Mouse (Mus musculus): ENCODE measurements around the gene Rpl7l1.
A peak's percentile ranks its signal among the peaks of the same experiment; 100 is the strongest.
"Not testable (repeated sequence)": the region's sequence is repeated elsewhere in the genome, so short reads cannot be mapped to it uniquely, and the experiment has no call there.

The Rpl7l1 gene

DNA sequence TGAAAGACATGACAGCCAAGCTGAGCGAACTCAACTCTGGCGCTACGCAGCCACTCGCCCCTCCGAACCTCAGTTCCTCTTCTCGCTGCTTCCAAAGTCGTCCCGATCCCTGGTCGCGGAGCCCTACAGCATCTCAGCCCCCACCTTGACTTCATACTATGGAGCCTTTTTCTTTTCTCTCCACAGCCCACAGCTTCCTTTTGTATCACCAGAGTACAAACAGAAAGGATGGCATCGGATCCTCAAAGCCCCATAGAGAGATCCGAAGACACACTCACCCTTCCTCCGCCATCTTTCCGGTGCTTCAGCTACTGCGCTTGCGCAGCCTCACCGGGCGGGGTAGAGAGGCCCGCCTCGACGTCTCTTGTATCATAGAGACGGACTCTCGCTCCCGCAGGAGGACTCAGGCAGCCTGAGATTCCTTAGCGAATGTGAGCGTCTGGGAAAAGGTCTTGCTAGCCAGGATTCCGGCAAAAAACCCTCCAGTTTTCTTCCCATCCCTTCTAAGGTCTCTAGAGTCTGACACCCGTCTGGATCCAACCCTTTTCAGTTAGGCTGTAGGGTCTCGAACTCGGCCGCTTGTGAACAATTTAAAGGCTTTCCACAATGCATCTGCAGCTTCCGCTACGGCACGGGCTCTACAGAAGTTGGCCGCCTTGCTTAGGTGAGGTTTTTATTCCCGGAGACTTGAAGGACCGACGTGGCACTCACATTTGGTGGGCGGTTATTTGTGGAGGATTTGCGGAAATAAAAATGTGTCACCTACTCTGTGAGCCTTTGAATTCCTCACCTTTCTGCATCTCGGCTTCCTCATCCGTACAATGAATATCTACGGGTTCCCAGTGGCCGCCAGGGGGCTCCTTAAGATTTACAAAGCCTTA lies at the start of gene Rpl7l1:
TSS of gene Rpl7l1 (minus strand) at position 332 of the 881 bp plus-strand sequence.
- peak; percentile 94 to 97 for DNase-seq

GRCm38 (mm10) chr17:46829856-46830535 lies 47.5 kb upstream of the Rpl7l1 start:
- DNase-seq: peak; percentile 52 to 65

GRCm38 (mm10) chr17:46828935-46829334 lies 46.5 kb upstream of the Rpl7l1 start:
- no peak for DNase-seq

DNA sequence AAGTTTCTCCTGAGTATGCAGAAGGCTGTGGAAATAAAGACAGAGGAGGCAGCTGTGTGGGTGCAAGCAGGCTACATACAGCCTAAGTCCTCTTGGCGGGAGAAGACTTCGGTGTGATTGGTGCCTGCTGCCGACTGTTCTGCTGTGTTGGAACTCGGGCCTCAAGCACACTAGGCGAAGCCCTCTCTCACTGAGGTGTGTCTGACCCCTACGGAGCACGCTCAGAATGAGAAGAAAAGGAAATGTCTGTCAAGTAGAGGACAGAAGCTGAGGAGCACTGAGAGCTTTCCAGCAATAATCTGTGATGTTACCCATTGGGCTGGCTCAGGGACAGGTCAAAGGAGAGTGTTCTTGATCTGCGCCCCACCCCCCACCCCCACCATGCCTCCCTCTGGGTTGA lies 40.6 kb upstream of the Rpl7l1 start:
- DNase-seq: no peak

DNA sequence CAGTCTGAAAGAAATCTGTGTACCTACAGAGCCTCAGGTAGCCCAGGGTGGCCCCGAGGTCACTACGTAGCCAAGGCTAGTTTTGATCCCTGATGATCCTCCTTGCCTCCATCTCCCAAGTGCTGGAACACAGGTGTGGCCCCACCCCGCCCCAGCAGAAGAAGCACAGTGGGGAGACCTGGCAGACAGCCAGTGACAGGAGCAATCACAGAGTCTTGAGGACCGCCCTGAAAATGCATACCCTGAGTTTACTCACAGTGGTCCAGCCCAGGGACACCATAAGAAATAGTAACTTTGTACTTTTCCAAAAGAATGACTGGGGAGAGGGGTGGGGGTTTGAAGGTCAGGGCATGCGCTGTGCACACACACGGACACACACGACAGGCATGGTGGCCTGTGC lies 38.2 kb upstream of the Rpl7l1 start:
- DNase-seq: no peak

DNA sequence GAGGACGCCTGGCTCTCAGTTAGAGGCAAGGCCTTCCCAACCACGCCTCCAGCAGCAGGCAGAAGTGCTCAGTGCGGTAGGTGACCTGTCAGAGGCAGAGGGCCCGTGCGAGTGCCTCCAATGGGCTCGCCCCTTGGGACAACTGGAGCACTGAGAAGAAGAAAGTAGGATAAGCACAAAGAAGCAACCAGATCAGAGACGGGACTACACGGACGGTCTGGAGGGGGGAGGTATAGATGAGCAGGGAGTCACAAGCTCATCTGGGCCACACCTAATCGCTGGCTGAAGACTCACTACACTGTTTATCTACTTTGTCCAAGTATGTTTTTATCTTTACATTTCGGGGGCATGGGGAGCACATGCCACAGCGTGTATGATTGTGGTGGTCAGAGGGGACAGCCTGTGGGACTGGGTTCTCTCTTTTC lies 35.3 kb upstream of the Rpl7l1 start:
- no peak for DNase-seq

DNA sequence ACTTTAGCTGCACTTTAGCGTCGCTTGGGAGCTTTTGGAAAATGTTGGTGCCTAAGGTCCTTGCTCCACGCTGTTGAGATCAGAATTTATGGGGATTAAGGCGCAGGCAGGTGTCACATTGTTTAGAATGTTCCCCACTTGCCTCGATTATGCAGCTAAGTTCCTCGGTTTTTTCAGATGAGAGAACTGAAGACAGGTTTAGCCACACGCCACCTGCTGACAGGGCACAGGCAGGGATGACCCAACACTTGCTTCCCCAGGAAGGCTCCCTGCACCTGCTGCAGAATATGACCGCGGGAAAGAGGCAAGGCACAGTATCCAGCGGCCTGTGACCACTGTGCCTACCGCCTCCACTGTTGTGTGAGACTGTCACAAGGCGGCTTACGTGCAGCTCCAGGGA lies 33.8 kb upstream of the Rpl7l1 start:
- no peak for DNase-seq

- no peak for DNase-seq
These were observed 32.0 kb upstream of the Rpl7l1 start for GRCm38 (mm10) chr17:46814497-46814896.

DNA sequence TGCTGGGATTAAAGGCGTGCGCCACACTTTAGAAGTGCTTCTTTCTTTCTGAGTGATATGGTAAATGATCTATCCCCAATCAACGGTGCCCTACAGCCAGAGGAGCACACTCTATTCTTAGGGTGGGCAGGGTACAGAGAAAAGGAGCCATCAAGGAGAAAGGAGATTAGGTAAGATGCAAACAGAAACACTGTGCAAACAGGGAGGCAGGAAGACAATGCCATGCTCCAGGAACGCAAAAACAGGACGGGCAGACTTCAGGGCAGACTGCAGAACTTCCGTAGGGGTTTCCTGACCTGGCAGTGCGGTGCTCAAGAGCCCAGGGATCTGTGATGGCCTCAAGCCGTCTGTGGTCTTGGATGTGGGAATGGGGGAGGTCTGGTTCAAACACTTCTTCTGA lies 31.2 kb upstream of the Rpl7l1 start:
- DNase-seq: no peak

GRCm38 (mm10) chr17:46812442-46812841 lies 30.0 kb upstream of the Rpl7l1 start:
- DNase-seq: no peak

- DNase-seq: no peak
These were observed 28.2 kb upstream of the Rpl7l1 start for GRCm38 (mm10) chr17:46810672-46811071.

DNA sequence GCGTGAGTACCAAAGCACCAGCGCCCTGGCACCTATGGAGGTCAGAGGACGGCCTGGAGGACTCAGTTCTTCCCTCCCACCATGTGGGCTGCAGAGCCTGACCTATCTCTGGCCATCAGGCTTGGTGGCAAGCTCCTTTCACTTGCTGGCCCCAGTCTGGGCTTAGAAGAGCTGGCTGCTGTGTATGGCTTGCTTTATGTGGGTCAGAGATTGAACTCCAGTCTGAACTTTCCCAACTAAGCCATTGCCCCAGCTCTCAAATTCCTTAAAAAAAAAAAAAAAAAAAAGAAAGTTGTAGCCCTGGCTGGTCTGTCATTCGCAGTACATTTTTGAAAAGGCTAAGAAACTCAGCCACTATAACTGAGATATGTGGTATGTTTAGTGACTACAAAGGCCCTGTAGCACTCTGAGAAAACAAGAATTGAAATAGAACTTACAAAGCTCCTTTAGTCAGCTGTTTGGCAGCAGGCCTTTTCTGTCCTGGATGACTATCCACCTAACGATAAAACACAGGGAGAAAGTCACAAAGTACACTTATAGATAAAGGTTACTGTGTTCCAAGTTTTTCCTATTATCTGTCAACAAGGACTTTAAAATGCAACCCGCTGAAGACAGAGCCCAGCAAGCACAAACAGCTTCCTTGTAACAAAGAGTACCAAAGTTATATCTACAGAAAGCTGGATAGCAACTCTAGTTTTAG lies 26.8 kb upstream of the Rpl7l1 start:
- DNase-seq: no peak

DNA sequence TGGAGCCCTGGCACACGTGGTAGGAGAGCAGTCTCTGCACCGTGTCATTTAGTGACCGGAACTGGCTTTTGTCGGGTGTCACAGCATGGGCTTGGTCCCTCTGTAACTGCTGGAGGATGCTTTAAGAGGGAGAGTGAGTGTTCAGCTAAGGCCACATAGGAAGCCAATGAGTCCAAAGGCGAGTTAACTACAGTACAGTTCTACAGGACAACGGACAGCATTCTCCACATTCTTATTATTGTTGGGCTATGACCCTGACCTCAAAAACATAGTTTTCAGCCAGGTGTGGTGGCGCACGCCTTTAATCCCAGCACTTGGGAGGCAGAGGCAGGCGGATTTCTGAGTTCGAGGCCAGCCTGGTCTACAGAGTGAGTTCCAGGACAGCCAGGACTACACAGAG lies 25.9 kb upstream of the Rpl7l1 start:
- no peak for DNase-seq

GRCm38 (mm10) chr17:46801761-46802160 lies 19.3 kb upstream of the Rpl7l1 start:
- DNase-seq: no peak

GRCm38 (mm10) chr17:46799680-46800079 lies 17.2 kb upstream of the Rpl7l1 start:
- no peak for DNase-seq

GRCm38 (mm10) chr17:46797386-46797785 lies 14.9 kb upstream of the Rpl7l1 start:
- DNase-seq: no peak

DNA sequence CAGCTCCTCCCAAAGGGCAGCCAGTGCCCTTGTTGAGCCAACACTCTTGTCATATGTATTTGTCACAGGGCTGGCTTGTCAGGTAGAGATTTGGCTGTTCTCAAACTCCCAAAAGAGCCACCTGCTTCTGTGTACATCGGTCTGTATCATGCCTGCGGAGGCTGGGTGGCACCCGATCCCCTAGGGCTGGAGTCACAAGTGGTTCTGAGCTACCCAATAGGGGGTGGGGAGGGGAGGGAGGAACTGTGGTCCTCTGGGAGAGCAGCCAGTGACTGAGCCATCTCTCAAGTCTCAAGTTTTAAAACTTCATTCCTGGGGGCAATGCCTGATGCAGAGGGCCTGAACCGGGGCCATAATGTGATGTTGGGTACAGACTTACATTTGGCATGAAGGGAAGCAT lies 14.3 kb upstream of the Rpl7l1 start:
- no peak for DNase-seq

GRCm38 (mm10) chr17:46792963-46793362 lies 10.5 kb upstream of the Rpl7l1 start:
- DNase-seq: no peak

DNA sequence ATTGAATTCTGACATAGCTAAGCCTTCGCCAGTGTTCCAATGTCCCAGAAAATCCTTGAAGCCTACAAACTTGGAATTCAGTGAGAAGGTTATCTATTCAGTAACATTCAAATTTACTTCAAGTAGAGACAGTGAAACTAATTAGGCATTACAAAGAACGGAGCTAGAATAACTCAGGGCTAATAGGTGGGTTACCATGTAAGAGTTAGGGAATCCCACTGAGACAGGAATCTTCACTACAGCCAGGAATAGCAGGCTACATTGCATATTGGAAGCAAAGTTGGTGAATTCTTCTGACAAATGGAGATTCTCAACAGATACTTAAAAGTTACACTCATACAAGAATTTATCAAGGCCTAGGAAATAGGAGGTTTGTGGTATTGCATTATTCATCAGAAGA lies 5.5 kb upstream of the Rpl7l1 start:
- not testable (repeated sequence) for DNase-seq

GRCm38 (mm10) chr17:46786952-46787351 lies 4.5 kb upstream of the Rpl7l1 start:
- DNase-seq: no peak

- DNase-seq: no peak
These were observed 722 bp upstream of the Rpl7l1 start for GRCm38 (mm10) chr17:46783222-46783565.

GRCm38 (mm10) chr17:46781876-46782275 lies 596 bp downstream of the Rpl7l1 start:
- peak; percentile 22 to 41 for DNase-seq

DNA sequence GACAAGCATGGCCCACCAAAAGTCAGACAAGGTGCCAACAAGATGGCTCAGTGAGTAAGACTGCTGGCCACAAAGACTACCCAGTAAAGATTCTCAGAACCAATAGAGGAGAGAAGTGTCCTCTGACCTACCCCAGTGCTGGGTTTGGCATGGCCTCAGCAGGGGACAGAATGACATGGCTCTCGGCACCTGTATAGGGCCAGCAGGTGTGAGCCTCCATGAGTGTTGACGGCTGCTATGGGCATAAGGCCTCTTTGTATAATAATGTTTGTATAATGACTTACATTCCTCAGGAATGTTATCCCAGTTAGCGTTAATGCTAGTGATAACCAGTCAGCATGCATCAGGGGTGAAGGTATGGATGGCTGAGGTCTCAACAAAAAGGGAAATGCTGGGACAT lies 6.4 kb downstream of the Rpl7l1 start:
- no peak for DNase-seq

DNA sequence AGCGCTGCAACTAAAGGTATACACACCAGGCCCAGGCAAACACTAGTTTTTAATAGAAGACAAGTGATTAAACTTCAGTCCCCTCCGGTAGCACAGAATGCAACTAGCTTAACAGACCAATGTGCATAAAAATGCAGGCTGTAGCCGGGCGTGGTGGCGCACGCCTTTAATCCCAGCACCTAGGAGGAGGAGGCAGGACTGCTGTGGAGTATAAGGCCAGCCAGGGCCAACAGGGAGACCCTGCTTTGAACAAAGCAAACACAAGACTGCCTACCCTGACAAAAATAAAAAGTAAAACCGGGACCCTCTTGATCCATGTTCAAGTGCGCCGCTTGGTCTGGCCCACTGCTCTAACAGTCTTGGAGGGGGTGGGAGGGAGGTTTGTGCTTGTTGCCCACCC lies 7.4 kb downstream of the Rpl7l1 start:
- no peak for DNase-seq
